Mouse (Mus musculus): ENCODE results near the gene Slc38a8. TPM values are rescaled to one million over a fixed set of nuclear protein-coding genes. Genes with fewer than 3 reads are reported as not detected.
A peak's percentile ranks its signal among the peaks of the same experiment; 100 is the strongest.

Slc38a8 gene
- total RNA-seq (2021) = not detected in 2 replicates
- long read RNA-seq = 0 reads

- DNase-seq = no peak
Measured at GRCm38 (mm10) chr8:119501598-119501997, at the start of gene Slc38a8. TSS of gene Slc38a8 (minus strand) at chr8:119501698.

GRCm38 (mm10) chr8:119548560-119549113 lies 47.1 kb upstream of the Slc38a8 start:
- no peak for DNase-seq

GRCm38 (mm10) chr8:119547019-119547691 lies 45.7 kb upstream of the Slc38a8 start:
- no peak for DNase-seq

GRCm38 (mm10) chr8:119545791-119546190 lies 44.3 kb upstream of the Slc38a8 start:
- no peak for DNase-seq

- DNase-seq = no peak
Measured at GRCm38 (mm10) chr8:119545180-119545579, 43.7 kb upstream of the Slc38a8 start.

- no peak for DNase-seq
Measured at GRCm38 (mm10) chr8:119544606-119545005, 43.1 kb upstream of the Slc38a8 start.

- no peak for DNase-seq
Measured at GRCm38 (mm10) chr8:119531973-119532372, 30.5 kb upstream of the Slc38a8 start.

- DNase-seq = no peak
Measured at GRCm38 (mm10) chr8:119531397-119531796, 29.9 kb upstream of the Slc38a8 start.

GRCm38 (mm10) chr8:119530937-119531336 lies 29.4 kb upstream of the Slc38a8 start:
- DNase-seq = no peak

GRCm38 (mm10) chr8:119528762-119529161 lies 27.3 kb upstream of the Slc38a8 start:
- DNase-seq = no peak

- DNase-seq = no peak
Measured at GRCm38 (mm10) chr8:119520102-119520501, 18.6 kb upstream of the Slc38a8 start.

- DNase-seq = no peak
Measured at GRCm38 (mm10) chr8:119516674-119517073, 15.2 kb upstream of the Slc38a8 start.

GRCm38 (mm10) chr8:119515767-119516166 lies 14.3 kb upstream of the Slc38a8 start:
- DNase-seq = no peak

GRCm38 (mm10) chr8:119514940-119515339 lies 13.4 kb upstream of the Slc38a8 start:
- no peak for DNase-seq

- DNase-seq = no peak
Measured at GRCm38 (mm10) chr8:119513405-119513804, 11.9 kb upstream of the Slc38a8 start.

GRCm38 (mm10) chr8:119511722-119512121 lies 10.2 kb upstream of the Slc38a8 start:
- DNase-seq = no peak

- no peak for DNase-seq
Measured at GRCm38 (mm10) chr8:119510471-119510870, 9.0 kb upstream of the Slc38a8 start.

GRCm38 (mm10) chr8:119506106-119506505 lies 4.6 kb upstream of the Slc38a8 start:
- no peak for DNase-seq

GRCm38 (mm10) chr8:119505488-119505887 lies 4.0 kb upstream of the Slc38a8 start:
- no peak for DNase-seq

- DNase-seq = no peak
Measured at GRCm38 (mm10) chr8:119503191-119503767, 1.8 kb upstream of the Slc38a8 start.

- no peak for DNase-seq
Measured at GRCm38 (mm10) chr8:119502111-119502510, 613 bp upstream of the Slc38a8 start.

- no peak for DNase-seq
Measured at GRCm38 (mm10) chr8:119499836-119500235, 1.7 kb downstream of the Slc38a8 start.

GRCm38 (mm10) chr8:119496848-119497247 lies 4.7 kb downstream of the Slc38a8 start:
- peak; percentile 57 for DNase-seq

GRCm38 (mm10) chr8:119487093-119487492 lies 14.4 kb downstream of the Slc38a8 start:
- DNase-seq = no peak

Data from adrenal gland, postnatal 25 days (tissue).